17 mouse cellular contexts compared by ENCODE assay signal in genomic region chr11:33866775-33867174, GRCm38 (mm10).
"Had no signal": no experiment of that assay in that cellular context is flagged by ENCODE, and none has a peak within 500 bp of the region (broad histone marks: within the 10 kb centered on the region; RNA-seq: fewer than 3 reads in every experiment).

No protein-coding gene starts in this region.

- H3K27ac ChIP-seq: kidney, postnatal 0 days; layer of hippocampus, adult 2 months; left cerebral cortex, adult 2 months; liver, embryonic 13.5 days had no signal

- H3K4me3 ChIP-seq: layer of hippocampus, adult 2 months; left cerebral cortex, adult 2 months; liver, embryonic 13.5 days; myocyte had no signal

- H3K36me3 ChIP-seq: liver, embryonic 13.5 days had no signal

- DNase-seq: kidney, adult 2 months; kidney, postnatal 25 days; layer of hippocampus, adult 9-11 months; layer of hippocampus, postnatal 36 days; liver, embryonic 13.5 days; lung, adult 2 months; lung, postnatal 4 days; midbrain, embryonic 14.5 days; thymus, adult 2 months; thymus, postnatal 14 days; thymus, postnatal 4 days had no signal

- H3K9me3 ChIP-seq: liver, embryonic 13.5 days had no signal

- H3K4me2 ChIP-seq: liver, embryonic 13.5 days; midbrain, embryonic 11.5 days had no signal

- ATAC-seq: intestine, postnatal 0 days had no signal

- H3K9ac ChIP-seq: liver, embryonic 13.5 days had no signal
